In genomic region chr11:98889977-98890376, GRCm38 (mm10) we compare ENCODE assay signal across 1 mouse cellular context.
TF ChIP-seq lines count a peak whose summit lies in the region.

No protein-coding gene starts in this region.

TF ChIP-seq in MEL, 35 proteins besides CTCF, POLR2A, EP300 and RAD21:
- TF ChIP-seq MXI1 (IDR thresholded peaks at IDR 0.05; ENCODE audit: low read depth, low read length) (peak; percentile 32; the same call in 1 of the 2 replicates), NELFE (IDR thresholded peaks at IDR 0.05; ENCODE audit: low read depth, low read length) (no peak), SMC3 (IDR thresholded peaks at IDR 0.05; ENCODE audit: low read depth, low read length) (no peak), MAX (IDR thresholded peaks at IDR 0.05; ENCODE audit: low read length) (peak; percentile 20; the same call in 1 of the 2 replicates), MYB (IDR thresholded peaks at IDR 0.05; ENCODE audit: low read depth, low read length) (peak; percentile 56; the same call in 1 of the 2 replicates)
